Mouse (Mus musculus) urinary bladder, postnatal 4 days (tissue): Measurements from ENCODE around the gene Tor3a.

Experiments
- DNase-seq, 2 experiments: peaks; one replicate each; pipeline ENCODE4 v3.0.0; 2021 to 2022; ENCODE audit warnings: low spot score in 2 of 2

Gene Tor3a

GRCm38 (mm10) chr1:156635148-156635547, 39.0 kb downstream of the Tor3a start:
- DNase-seq: no peak

GRCm38 (mm10) chr1:156633095-156633494, 41.1 kb downstream of the Tor3a start:
- no peak for DNase-seq

- no peak for DNase-seq
Measured at GRCm38 (mm10) chr1:156630965-156631364, 43.2 kb downstream of the Tor3a start.

- DNase-seq: no peak
Measured at GRCm38 (mm10) chr1:156629984-156630383, 44.2 kb downstream of the Tor3a start.

- no peak for DNase-seq
Measured at GRCm38 (mm10) chr1:156626729-156627128, 47.4 kb downstream of the Tor3a start.

GRCm38 (mm10) chr1:156624231-156624630, 49.9 kb downstream of the Tor3a start:
- DNase-seq: no peak

GRCm38 (mm10) chr1:156620951-156621350, 53.2 kb downstream of the Tor3a start:
- DNase-seq: no peak

- peak in 1 of 2 experiments; percentile 47 for DNase-seq
Measured at GRCm38 (mm10) chr1:156620292-156620909, 53.8 kb downstream of the Tor3a start.

- DNase-seq: no peak
Measured at GRCm38 (mm10) chr1:156617811-156618210, 56.3 kb downstream of the Tor3a start.

- DNase-seq: no peak
Measured at GRCm38 (mm10) chr1:156616989-156617598, 57.1 kb downstream of the Tor3a start.

- DNase-seq: peak; percentile 68
Measured at GRCm38 (mm10) chr1:156615381-156616133, 58.6 kb downstream of the Tor3a start.

GRCm38 (mm10) chr1:156614710-156615109, 59.4 kb downstream of the Tor3a start:
- DNase-seq: no peak

GRCm38 (mm10) chr1:156613855-156614530, 60.2 kb downstream of the Tor3a start:
- DNase-seq: no peak

- DNase-seq: no peak
Measured at GRCm38 (mm10) chr1:156610257-156610656, 63.9 kb downstream of the Tor3a start.

- DNase-seq: no peak
Measured at GRCm38 (mm10) chr1:156608496-156608895, 65.7 kb downstream of the Tor3a start.

GRCm38 (mm10) chr1:156605940-156606339, 68.2 kb downstream of the Tor3a start:
- no peak for DNase-seq

- no peak for DNase-seq
Measured at GRCm38 (mm10) chr1:156605094-156605866, 68.9 kb downstream of the Tor3a start.
